Mouse (Mus musculus): ENCODE measurements around the gene Lzic.
A peak's percentile ranks its signal among the peaks of the same experiment; 100 is the strongest.

Gene Lzic

GRCm38 (mm10) chr4:149484566-149484965, 463 bp upstream of the Lzic start:
- no peak for DNase-seq

- peak in 1 of 2 experiments; percentile 22 for DNase-seq
Observed at GRCm38 (mm10) chr4:149485825-149486206, 787 bp downstream of the Lzic start.

- no peak for DNase-seq
Observed at GRCm38 (mm10) chr4:149487729-149488128, 2.7 kb downstream of the Lzic start.

- DNase-seq = no peak
Observed at GRCm38 (mm10) chr4:149489415-149490240, 4.6 kb downstream of the Lzic start.

GRCm38 (mm10) chr4:149491151-149491550, 6.1 kb downstream of the Lzic start:
- no peak for DNase-seq

GRCm38 (mm10) chr4:149496612-149497011, 11.6 kb downstream of the Lzic start:
- DNase-seq = no peak

GRCm38 (mm10) chr4:149498901-149499300, 13.9 kb downstream of the Lzic start:
- DNase-seq = no peak

GRCm38 (mm10) chr4:149499790-149500189, 14.8 kb downstream of the Lzic start:
- no peak for DNase-seq

- DNase-seq = no peak
Observed at GRCm38 (mm10) chr4:149504363-149504762, 19.3 kb downstream of the Lzic start.

- DNase-seq = no peak
Observed at GRCm38 (mm10) chr4:149504858-149505257, 19.8 kb downstream of the Lzic start.

GRCm38 (mm10) chr4:149505261-149505967, 20.4 kb downstream of the Lzic start:
- no peak for DNase-seq

- no peak for DNase-seq
Observed at GRCm38 (mm10) chr4:149506904-149507303, 21.9 kb downstream of the Lzic start.

GRCm38 (mm10) chr4:149511221-149511646, 26.2 kb downstream of the Lzic start:
- DNase-seq = no peak

GRCm38 (mm10) chr4:149512072-149512471, 27.0 kb downstream of the Lzic start:
- no peak for DNase-seq

- DNase-seq = no peak
Observed at GRCm38 (mm10) chr4:149515706-149516105, 30.7 kb downstream of the Lzic start.

- DNase-seq = peak; percentile 90 to 96
Observed at GRCm38 (mm10) chr4:149517868-149518340, 32.9 kb downstream of the Lzic start, which contains the start of gene Ctnnbip1. TSS of gene Ctnnbip1 (plus strand) at chr4:149518236.

- DNase-seq = peak; percentile 18 to 38
Observed at GRCm38 (mm10) chr4:149518351-149519220, 33.6 kb downstream of the Lzic start.

- no peak for DNase-seq
Observed at GRCm38 (mm10) chr4:149521258-149521657, 36.2 kb downstream of the Lzic start.

GRCm38 (mm10) chr4:149523961-149524360, 38.9 kb downstream of the Lzic start:
- no peak for DNase-seq

- no peak for DNase-seq
Observed at GRCm38 (mm10) chr4:149525170-149525569, 40.1 kb downstream of the Lzic start.

GRCm38 (mm10) chr4:149525811-149526210, 40.8 kb downstream of the Lzic start:
- DNase-seq = no peak

- no peak for DNase-seq
Observed at GRCm38 (mm10) chr4:149526330-149526729, 41.3 kb downstream of the Lzic start.

All from cerebellum, postnatal 36 days (tissue).